Comparison of ENCODE assay signal across 15 mouse cellular contexts in the genomic region with DNA sequence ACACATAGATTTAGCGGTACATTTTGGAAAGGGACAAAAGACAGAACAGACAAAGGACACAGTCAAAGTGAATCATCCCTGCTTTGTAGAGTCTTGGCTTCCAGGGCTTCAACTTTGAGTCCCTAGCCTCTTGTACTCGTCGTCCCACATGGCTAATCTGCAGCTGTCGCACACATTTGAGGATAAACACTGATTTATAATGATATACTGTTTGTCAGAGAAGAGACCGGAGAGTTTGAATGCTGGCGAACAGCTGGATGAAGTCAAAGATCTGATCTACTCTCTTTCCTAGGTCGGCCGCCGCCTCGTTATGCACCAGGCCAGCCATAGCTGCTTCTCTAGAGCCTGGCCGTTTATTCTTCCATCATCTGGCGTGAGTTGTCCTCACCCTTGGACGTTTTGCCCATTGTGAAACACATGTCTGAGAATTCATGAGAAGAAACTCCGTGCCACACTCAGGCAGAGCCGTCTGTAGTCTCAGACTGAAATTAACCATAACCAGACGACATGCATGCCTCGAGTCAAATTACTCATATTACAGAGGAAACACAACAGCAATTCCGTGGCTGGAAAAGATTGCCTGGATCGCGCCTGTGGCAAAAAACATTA.
DNase-seq lines count a peak whose midpoint lies in the region; ATAC-seq lines count a peak whose summit lies in the region.
"Had no signal": no experiment of that assay in that cellular context is flagged by ENCODE, and none has a peak within 500 bp of the region (broad histone marks: within the 10 kb centered on the region; RNA-seq: fewer than 3 reads in every experiment).

No protein-coding gene starts in this region.

- no peak overlapping the region for H3K4me3 ChIP-seq in hindbrain, embryonic 11.5 days (ENCODE audit: low read depth, low read length)
- no peak overlapping the region for H3K4me3 ChIP-seq in hindbrain, embryonic 12.5 days
- no peak overlapping the region for H3K4me3 ChIP-seq in embryonic facial prominence, embryonic 10.5 days
- no peak overlapping the region for H3K4me3 ChIP-seq in limb, embryonic 13.5 days
- H3K4me3 ChIP-seq: kidney, embryonic 15.5 days; left cerebral cortex, adult 2 months; liver, embryonic 15.5 days had no signal

- peak; percentile 18 for DNase-seq in hindbrain, embryonic 11.5 days (ENCODE audit: low spot score)
- DNase-seq in Muller cell, postnatal 12 days (ENCODE audit: inconsistent ontology term), result peak; percentile 6
- DNase-seq in embryonic facial prominence, embryonic 10.5 days (ENCODE audit: low spot score), result peak; percentile 39
- DNase-seq in adipocyte (ENCODE audit: low spot score), result no peak
- DNase-seq in adrenal gland, postnatal 14 days, result no peak
- DNase-seq: adrenal gland, postnatal 10 days; right cerebral cortex, postnatal 14 days; thymus, postnatal 25 days had no signal

- WGBS in hindbrain, embryonic 11.5 days, result 73% methylated on average over 20 of the region's 20 CpGs
- 64% methylated on average over 20 of the region's 20 CpGs for WGBS in hindbrain, embryonic 12.5 days
- WGBS in embryonic facial prominence, embryonic 10.5 days, result 58% methylated on average over 20 of the region's 20 CpGs
- 29% methylated on average over 20 of the region's 20 CpGs for WGBS in limb, embryonic 13.5 days

- no peak overlapping the region for H3K27ac ChIP-seq in hindbrain, embryonic 11.5 days (ENCODE audit: low read depth, low read length)
- no peak overlapping the region for H3K27ac ChIP-seq in hindbrain, embryonic 12.5 days
- peak overlapping the region; percentile 73 for H3K27ac ChIP-seq in embryonic facial prominence, embryonic 10.5 days (replicated peaks)
- peak overlapping the region; percentile 40; the same call in 1 of the 2 replicates for H3K27ac ChIP-seq in limb, embryonic 13.5 days
- H3K27ac ChIP-seq: hindbrain, postnatal 0 days; kidney, embryonic 15.5 days; left cerebral cortex, adult 2 months; liver, embryonic 15.5 days had no signal

- H3K27me3 ChIP-seq in hindbrain, embryonic 11.5 days (ENCODE audit: control insufficient read depth, insufficient read depth, low read length), result no peaks in the 10 kb centered on the region
- H3K27me3 ChIP-seq in hindbrain, embryonic 12.5 days, result no peaks in the 10 kb centered on the region
- H3K27me3 ChIP-seq in embryonic facial prominence, embryonic 10.5 days (replicated peaks; ENCODE audit: low read depth, poor library complexity, severe bottlenecking), result no peaks in the 10 kb centered on the region
- no peaks in the 10 kb centered on the region for H3K27me3 ChIP-seq in limb, embryonic 13.5 days
- H3K27me3 ChIP-seq: kidney, embryonic 15.5 days; liver, embryonic 15.5 days had no signal

- no peaks in the 10 kb centered on the region for H3K4me1 ChIP-seq in hindbrain, embryonic 11.5 days (replicated peaks; ENCODE audit: control insufficient read depth, insufficient read depth, low read length)
- no peaks in the 10 kb centered on the region; the same call in 1 of the 2 replicates for H3K4me1 ChIP-seq in hindbrain, embryonic 12.5 days
- peaks cover 9% of the 10 kb centered on the region for H3K4me1 ChIP-seq in embryonic facial prominence, embryonic 10.5 days
- peaks cover 13% of the 10 kb centered on the region for H3K4me1 ChIP-seq in limb, embryonic 13.5 days
- H3K4me1 ChIP-seq: kidney, embryonic 15.5 days; liver, embryonic 15.5 days had no signal

- ATAC-seq in hindbrain, embryonic 11.5 days (ENCODE audit: low FRiP score), result no peak
- ATAC-seq in hindbrain, embryonic 12.5 days (ENCODE audit: low FRiP score), result no peak
- no peak for ATAC-seq in limb, embryonic 13.5 days (ENCODE audit: low FRiP score, low read depth)
- ATAC-seq: CD4-positive, CD25-positive, alpha-beta regulatory T cell, adult 4 months; hindbrain, postnatal 0 days had no signal

- no peak overlapping the region for H3K4me2 ChIP-seq in hindbrain, embryonic 11.5 days (replicated peaks; ENCODE audit: low read depth, low read length)
- no peak overlapping the region for H3K4me2 ChIP-seq in hindbrain, embryonic 12.5 days (replicated peaks)
- peak overlapping the region; percentile 21; the same call in 1 of the 2 replicates for H3K4me2 ChIP-seq in limb, embryonic 13.5 days (replicated peaks)
- H3K4me2 ChIP-seq: kidney, embryonic 15.5 days; liver, embryonic 15.5 days had no signal

- H3K9ac ChIP-seq in hindbrain, embryonic 11.5 days (ENCODE audit: low read depth, low read length), result no peak overlapping the region
- no peak overlapping the region for H3K9ac ChIP-seq in hindbrain, embryonic 12.5 days
- H3K9ac ChIP-seq in limb, embryonic 13.5 days, result no peak overlapping the region
- H3K9ac ChIP-seq: kidney, embryonic 15.5 days; liver, embryonic 15.5 days had no signal

- H3K9me3 ChIP-seq in hindbrain, embryonic 11.5 days (ENCODE audit: control insufficient read depth, low read length), result no peaks in the 10 kb centered on the region
- H3K9me3 ChIP-seq in hindbrain, embryonic 12.5 days (replicated peaks), result no peaks in the 10 kb centered on the region
- H3K9me3 ChIP-seq in embryonic facial prominence, embryonic 10.5 days, result no peaks in the 10 kb centered on the region
- no peaks in the 10 kb centered on the region for H3K9me3 ChIP-seq in limb, embryonic 13.5 days
- H3K9me3 ChIP-seq: kidney, embryonic 15.5 days; liver, embryonic 15.5 days had no signal

- H3K36me3 ChIP-seq in hindbrain, embryonic 11.5 days (ENCODE audit: control insufficient read depth, insufficient read depth, low read length), result no peaks in the 10 kb centered on the region
- H3K36me3 ChIP-seq in hindbrain, embryonic 12.5 days, result no peaks in the 10 kb centered on the region
- H3K36me3 ChIP-seq in embryonic facial prominence, embryonic 10.5 days (replicated peaks), result no peaks in the 10 kb centered on the region
- no peaks in the 10 kb centered on the region for H3K36me3 ChIP-seq in limb, embryonic 13.5 days
- H3K36me3 ChIP-seq: kidney, embryonic 15.5 days; liver, embryonic 15.5 days had no signal

Comparison
In these comparisons a context has a peak if more than half of its experiments do, and no peak if none do; other contexts are left out.
1. DNase-seq: peak in hindbrain, embryonic 11.5 days (single experiment), Muller cell, postnatal 12 days (single experiment) and embryonic facial prominence, embryonic 10.5 days (single experiment); none in adipocyte (single experiment) and adrenal gland, postnatal 14 days (single experiment).
2. H3K27ac ChIP-seq: peak in embryonic facial prominence, embryonic 10.5 days (single experiment) and limb, embryonic 13.5 days (single experiment); none in hindbrain, embryonic 11.5 days (single experiment) and hindbrain, embryonic 12.5 days (single experiment).